Comparison of ENCODE assay signal across 13 mouse cellular contexts in the genomic region with DNA sequence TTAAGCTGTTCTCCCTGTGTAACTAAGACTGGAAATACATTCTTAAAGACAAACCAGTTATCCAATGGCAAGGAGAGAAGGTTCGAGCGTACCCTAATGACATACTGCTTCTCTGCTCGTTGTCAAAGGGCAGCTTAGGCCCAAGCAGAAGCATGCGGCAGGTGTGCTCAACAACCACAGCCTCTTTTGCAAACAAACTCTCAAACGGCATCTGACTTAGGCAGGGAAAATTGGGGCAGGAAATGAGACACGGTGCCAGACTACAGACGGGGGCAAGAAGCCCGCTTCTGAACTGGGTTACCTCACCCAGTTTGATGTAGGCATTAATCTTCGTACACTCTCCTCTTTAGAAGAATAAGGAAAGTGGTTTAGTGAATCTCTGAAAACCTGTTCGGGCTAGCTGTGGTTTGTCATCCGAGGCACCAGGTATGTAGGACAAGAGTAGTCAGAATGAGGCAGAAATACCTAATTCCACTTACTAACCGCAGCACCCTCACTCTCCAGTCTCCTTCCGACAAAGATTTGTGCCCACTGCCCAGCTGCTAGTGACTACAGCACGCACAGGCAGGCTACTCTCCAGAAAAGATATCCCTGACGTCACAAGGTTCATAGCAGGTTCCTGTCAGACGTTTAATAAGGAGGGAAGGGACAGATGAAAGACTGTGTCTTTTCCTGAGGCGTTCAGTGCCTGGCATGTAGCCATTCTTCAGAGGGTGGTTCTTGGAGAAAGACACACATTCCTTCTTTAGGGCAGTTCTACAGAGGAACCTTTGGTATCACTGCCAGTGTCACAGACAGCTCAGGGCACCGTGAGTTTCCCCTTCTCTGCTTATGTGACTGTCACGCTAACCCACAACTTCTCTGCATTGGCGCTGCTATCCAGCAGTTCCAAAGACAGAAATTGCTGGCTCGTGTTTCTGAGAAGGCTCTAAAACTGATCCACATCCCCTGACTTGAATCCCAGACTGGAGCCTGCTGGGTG.
DNase-seq lines count a peak whose midpoint lies in the region; ATAC-seq lines count a peak whose summit lies in the region.
"Had no signal": no experiment of that assay in that cellular context is flagged by ENCODE, and none has a peak within 500 bp of the region (broad histone marks: within the 10 kb centered on the region; RNA-seq: fewer than 3 reads in every experiment).

No protein-coding gene starts in this region.

- no peak overlapping the region for H3K4me3 ChIP-seq in lung, embryonic 15.5 days
- no peak overlapping the region for H3K4me3 ChIP-seq in midbrain, embryonic 13.5 days (replicated peaks)
- H3K4me3 ChIP-seq: midbrain, embryonic 15.5 days; neural tube, embryonic 13.5 days had no signal

- no peaks in the 10 kb centered on the region for H3K9me3 ChIP-seq in lung, embryonic 15.5 days
- no peaks in the 10 kb centered on the region for H3K9me3 ChIP-seq in midbrain, embryonic 13.5 days
- H3K9me3 ChIP-seq: midbrain, embryonic 15.5 days; neural tube, embryonic 13.5 days had no signal

- H3K27ac ChIP-seq in lung, embryonic 15.5 days: peak overlapping the region; percentile 33
- H3K27ac ChIP-seq in midbrain, embryonic 13.5 days: no peak overlapping the region
- H3K27ac ChIP-seq: midbrain, embryonic 15.5 days; neural tube, embryonic 13.5 days had no signal

- peak; percentile 5; the same call in 1 of the 2 replicates for ATAC-seq in frontal cortex, adult (ENCODE audit: low TSS enrichment)
- ATAC-seq in lung, embryonic 15.5 days (ENCODE audit: borderline replicate concordance, extremely low read depth, low FRiP score, low TSS enrichment): no peak
- ATAC-seq in midbrain, embryonic 13.5 days: no peak
- ATAC-seq: intestine, postnatal 0 days had no signal

- H3K27me3 ChIP-seq in lung, embryonic 15.5 days: no peaks in the 10 kb centered on the region
- no peaks in the 10 kb centered on the region for H3K27me3 ChIP-seq in midbrain, embryonic 13.5 days
- H3K27me3 ChIP-seq: midbrain, embryonic 15.5 days; neural tube, embryonic 13.5 days had no signal

- no peak overlapping the region for H3K4me2 ChIP-seq in lung, embryonic 15.5 days
- H3K4me2 ChIP-seq in midbrain, embryonic 13.5 days (replicated peaks): no peak overlapping the region
- H3K4me2 ChIP-seq: midbrain, embryonic 15.5 days; neural tube, embryonic 13.5 days had no signal

- 32% methylated on average over 21 of the region's 21 CpGs for WGBS in lung, embryonic 15.5 days
- WGBS in midbrain, embryonic 13.5 days: 85% methylated on average over 21 of the region's 21 CpGs

- H3K36me3 ChIP-seq in lung, embryonic 15.5 days: no peaks in the 10 kb centered on the region
- no peaks in the 10 kb centered on the region for H3K36me3 ChIP-seq in midbrain, embryonic 13.5 days
- H3K36me3 ChIP-seq: midbrain, embryonic 15.5 days; neural tube, embryonic 13.5 days had no signal

- H3K4me1 ChIP-seq in lung, embryonic 15.5 days: peaks cover 38% of the 10 kb centered on the region
- H3K4me1 ChIP-seq in midbrain, embryonic 13.5 days (replicated peaks): no peaks in the 10 kb centered on the region

- no peak for DNase-seq in frontal cortex, postnatal 36 days (ENCODE audit: low spot score in 2 of 2)
- DNase-seq in lung, adult 18-20 months: no peak
- peak; percentile 36 for DNase-seq in lung, postnatal 10 days
- peak; percentile 72 for DNase-seq in thymus, postnatal 14 days
- DNase-seq in layer of hippocampus, adult 9-10 months (ENCODE audit: low spot score): no peak
- DNase-seq: adrenal gland, postnatal 36 days; cerebellum, postnatal 36 days had no signal

- no peak overlapping the region for H3K9ac ChIP-seq in lung, embryonic 15.5 days
- H3K9ac ChIP-seq in midbrain, embryonic 13.5 days (replicated peaks): no peak overlapping the region
- H3K9ac ChIP-seq: midbrain, embryonic 15.5 days; neural tube, embryonic 13.5 days had no signal

Comparison
In these comparisons a context has a peak if more than half of its experiments do, and no peak if none do; other contexts are left out.
1. DNase-seq: peak in lung, postnatal 10 days (single experiment) and thymus, postnatal 14 days (single experiment); none in frontal cortex, postnatal 36 days (0 of 2), lung, adult 18-20 months (0 of 2) and layer of hippocampus, adult 9-10 months (single experiment).